In the genomic region with DNA sequence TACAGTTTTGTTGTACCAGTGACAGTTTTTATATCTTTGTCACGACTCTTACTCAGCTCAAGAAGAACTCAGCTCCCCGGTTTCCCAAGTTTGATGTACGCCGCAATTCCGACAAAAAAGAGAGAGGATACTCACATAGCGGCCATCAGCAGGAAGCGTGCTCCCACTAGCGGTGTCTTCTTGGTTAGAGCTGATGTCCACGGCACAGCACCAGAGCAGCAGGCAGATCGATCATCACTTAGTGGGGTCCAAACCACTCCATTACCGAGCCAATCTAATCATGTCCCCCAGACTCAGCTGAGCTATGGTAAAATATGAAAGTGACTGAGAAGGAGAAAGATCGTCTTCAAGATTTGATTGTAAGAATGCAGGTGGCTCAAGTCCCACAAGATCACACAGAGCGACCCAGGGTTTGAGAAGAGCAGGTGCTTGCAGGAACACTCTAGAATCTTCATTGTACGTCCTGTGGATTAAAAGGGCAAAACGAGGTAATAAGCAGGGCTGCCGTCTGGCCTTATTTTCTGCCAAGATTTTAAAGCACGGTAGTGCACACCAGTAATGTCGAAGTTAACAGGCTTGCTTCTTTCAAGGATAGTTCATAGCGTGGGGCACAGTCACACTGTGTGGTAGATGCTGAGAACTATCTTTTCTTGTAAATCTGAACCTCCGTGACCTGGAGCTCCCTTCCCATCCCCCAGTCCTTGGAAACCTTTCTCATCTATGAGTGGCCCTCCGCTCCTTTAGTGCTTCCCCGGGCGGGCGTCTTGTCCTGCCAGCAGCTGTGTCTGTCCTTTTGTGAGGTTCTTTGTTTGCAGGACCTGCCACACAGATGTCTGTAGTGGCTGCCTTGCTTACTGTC, we compare ENCODE assay signal across 10 mouse cellular contexts. TPM values are rescaled to one million over a fixed set of nuclear protein-coding genes. Genes with fewer than 3 reads are reported as not detected.
A peak's percentile ranks its signal among the peaks of the same experiment; 100 is the strongest.
DNase-seq lines count a peak whose midpoint lies in the region; ATAC-seq and TF ChIP-seq lines count a peak whose summit lies in the region.
"Had no signal": no experiment of that assay in that cellular context is flagged by ENCODE, and none has a peak within 500 bp of the region (broad histone marks: within the 10 kb centered on the region; RNA-seq: fewer than 3 reads in every experiment).

No protein-coding gene starts in this region.

- no peak for DNase-seq in kidney, postnatal 0 days (ENCODE audit: low spot score)
- no peak for DNase-seq in kidney, adult 11 months
- peak; percentile 65 for DNase-seq in embryo, embryonic 9.5 days (ENCODE audit: extremely low spot score)
- peak; percentile 66 for DNase-seq in hindbrain, embryonic 11.5 days (ENCODE audit: low spot score)
- peak; percentile 55 for DNase-seq in neural tube, embryonic 11.5 days (ENCODE audit: low spot score)
- no peak for DNase-seq in cerebellum, adult 18-20 months
- DNase-seq in spleen, adult 12 weeks (ENCODE audit: low spot score), result no peak
- no peak for DNase-seq in ovary, postnatal 36 days (ENCODE audit: low spot score)
- DNase-seq: adrenal gland, postnatal 14 days had no signal

- peak; percentile 54; the same call in 1 of the 2 replicates for TF ChIP-seq CTCF in kidney, postnatal 0 days (IDR thresholded peaks at IDR 0.05; ENCODE audit: low read depth)

- H3K27me3 ChIP-seq in kidney, postnatal 0 days (ENCODE audit: insufficient read depth, low read length), result peaks cover 82% of the 10 kb centered on the region
- H3K27me3 ChIP-seq in hindbrain, embryonic 11.5 days (ENCODE audit: control insufficient read depth, insufficient read depth, low read length), result peaks cover 59% of the 10 kb centered on the region
- H3K27me3 ChIP-seq in neural tube, embryonic 11.5 days (ENCODE audit: control insufficient read depth, insufficient read depth, low read length), result peaks cover 85% of the 10 kb centered on the region

- no peaks in the 10 kb centered on the region for H3K36me3 ChIP-seq in kidney, postnatal 0 days (ENCODE audit: insufficient read depth, low read length)
- no peaks in the 10 kb centered on the region for H3K36me3 ChIP-seq in hindbrain, embryonic 11.5 days (ENCODE audit: control insufficient read depth, insufficient read depth, low read length)
- H3K36me3 ChIP-seq in neural tube, embryonic 11.5 days (ENCODE audit: control insufficient read depth, insufficient read depth, low read length), result no peaks in the 10 kb centered on the region
- H3K36me3 ChIP-seq: heart, embryonic 13.5 days had no signal

- H3K4me2 ChIP-seq in kidney, postnatal 0 days (ENCODE audit: low read length), result no peak overlapping the region
- no peak overlapping the region; the same call in 1 of the 2 replicates for H3K4me2 ChIP-seq in hindbrain, embryonic 11.5 days (replicated peaks; ENCODE audit: low read depth, low read length)
- H3K4me2 ChIP-seq in neural tube, embryonic 11.5 days (ENCODE audit: low read depth), result 0 out of 2 replicates have a peak overlapping the region, but pooled peaks have one; percentile 29
- H3K4me2 ChIP-seq: heart, embryonic 13.5 days had no signal

- WGBS in kidney, postnatal 0 days, result 47% methylated on average over 24 of the region's 24 CpGs
- 23% methylated on average over 24 of the region's 24 CpGs for WGBS in hindbrain, embryonic 11.5 days
- WGBS in neural tube, embryonic 11.5 days, result 30% methylated on average over 24 of the region's 24 CpGs

- H3K27ac ChIP-seq in kidney, postnatal 0 days, result no peak overlapping the region
- peak overlapping the region; percentile 63 for H3K27ac ChIP-seq in hindbrain, embryonic 11.5 days (ENCODE audit: low read depth, low read length)
- peak overlapping the region; percentile 53; the same call in 1 of the 2 replicates for H3K27ac ChIP-seq in neural tube, embryonic 11.5 days (ENCODE audit: low read depth, low read length)
- H3K27ac ChIP-seq: heart, embryonic 13.5 days had no signal

- H3K9me3 ChIP-seq in kidney, postnatal 0 days (replicated peaks; ENCODE audit: low read length), result no peaks in the 10 kb centered on the region
- H3K9me3 ChIP-seq in hindbrain, embryonic 11.5 days (ENCODE audit: control insufficient read depth, low read length), result no peaks in the 10 kb centered on the region
- H3K9me3 ChIP-seq in neural tube, embryonic 11.5 days (ENCODE audit: control insufficient read depth, low read length), result no peaks in the 10 kb centered on the region

- no peak for ATAC-seq in kidney, postnatal 0 days (replicated peaks; ENCODE audit: low FRiP score, low read depth)
- peak; percentile 59 for ATAC-seq in hindbrain, embryonic 11.5 days (ENCODE audit: low FRiP score)
- 0 out of 2 replicates have a peak, but pooled peaks have one; percentile 56 for ATAC-seq in neural tube, embryonic 11.5 days (ENCODE audit: insufficient read depth, low FRiP score, low TSS enrichment)

- H3K4me3 ChIP-seq in kidney, postnatal 0 days (replicated peaks; ENCODE audit: low read depth, low read length), result no peak overlapping the region
- no peak overlapping the region for H3K4me3 ChIP-seq in hindbrain, embryonic 11.5 days (ENCODE audit: low read depth, low read length)
- H3K4me3 ChIP-seq in neural tube, embryonic 11.5 days (ENCODE audit: low read depth, low read length), result no peak overlapping the region
- H3K4me3 ChIP-seq: heart, embryonic 13.5 days had no signal

- H3K9ac ChIP-seq in kidney, postnatal 0 days (ENCODE audit: low read depth, low read length), result no peak overlapping the region
- H3K9ac ChIP-seq in hindbrain, embryonic 11.5 days (ENCODE audit: low read depth, low read length), result no peak overlapping the region
- peak overlapping the region; percentile 37; the same call in 1 of the 2 replicates for H3K9ac ChIP-seq in neural tube, embryonic 11.5 days (ENCODE audit: low read length)
- H3K9ac ChIP-seq: heart, embryonic 13.5 days had no signal

- no peaks in the 10 kb centered on the region for H3K4me1 ChIP-seq in kidney, postnatal 0 days (replicated peaks; ENCODE audit: insufficient read depth, low read length)
- H3K4me1 ChIP-seq in hindbrain, embryonic 11.5 days (replicated peaks; ENCODE audit: control insufficient read depth, insufficient read depth, low read length), result 0 out of 2 replicates have a peak, but pooled peaks cover 7% of the 10 kb centered on the region
- peaks cover 8% of the 10 kb centered on the region; the same call in 1 of the 2 replicates for H3K4me1 ChIP-seq in neural tube, embryonic 11.5 days (ENCODE audit: control insufficient read depth, insufficient read depth, low read length)

RNA-seq across cellular contexts. Expression of a gene that starts 20.5 kb away (rescaled TPM):
- polyA plus RNA-seq in kidney, postnatal 0 days (2015; fragmentation: Nextera tagmentation; extraction: Ambion mirVana), result 2.3 and 2.5 TPM in 2 replicates
- polyA plus RNA-seq in hindbrain, embryonic 11.5 days (2014; fragmentation: Nextera tagmentation; extraction: Ambion mirVana), result 16.1 and 24.7 TPM in 2 replicates
- 10.8 and 12.2 TPM in 2 replicates for polyA plus RNA-seq in neural tube, embryonic 11.5 days (2014; fragmentation: Nextera tagmentation; extraction: Ambion mirVana)

RNA-seq across cellular contexts. Expression of a gene that starts 38.2 kb away (rescaled TPM):
- polyA plus RNA-seq in kidney, postnatal 0 days (2015; fragmentation: Nextera tagmentation; extraction: Ambion mirVana), result 0.15 and 0.17 TPM in 2 replicates
- polyA plus RNA-seq in hindbrain, embryonic 11.5 days (2014; fragmentation: Nextera tagmentation; extraction: Ambion mirVana), result 0.08 and 0.27 TPM in 2 replicates
- polyA plus RNA-seq in neural tube, embryonic 11.5 days (2014; fragmentation: Nextera tagmentation; extraction: Ambion mirVana), result 0.41 and 0.45 TPM in 2 replicates

Comparison
In these comparisons a context has a peak if more than half of its experiments do, and no peak if none do; other contexts are left out.
1. DNase-seq: peak in embryo, embryonic 9.5 days (single experiment), hindbrain, embryonic 11.5 days (single experiment) and neural tube, embryonic 11.5 days (single experiment); none in kidney, postnatal 0 days (single experiment), kidney, adult 11 months (single experiment), cerebellum, adult 18-20 months (0 of 2), spleen, adult 12 weeks (single experiment) and ovary, postnatal 36 days (single experiment).